Mouse (Mus musculus) liver, embryonic 14.5 days (tissue): ENCODE results near the gene Tpst2. TPM values are rescaled to one million over a fixed set of nuclear protein-coding genes. Genes with fewer than 3 reads are reported as not detected.

Experiments
- ATAC-seq: fragments of 200-750 bp; cut with Nextera tagmentation; 2 replicates; pipeline ENCODE4 v1.8.0; 2017; ENCODE audit warnings: moderate number of reproducible peaks, mild to moderate bottlenecking, moderate library complexity; ENCODE audit not compliant: insufficient read depth
- DNase-seq, 3 experiments: peaks; one replicate each; pipeline ENCODE4 v3.0.0-alpha.2; 2012 to 2013; ENCODE audit warnings: low read depth in 3 of 3, low spot score in 3 of 3
- H3K27ac ChIP-seq: fragments of 300-500 bp; sonication (generic); 2 replicates; pipeline ENCODE4 v1.5.1; 2014; ENCODE audit warnings: moderate library complexity, mild to moderate bottlenecking, control low read depth, inconsistent platforms
- H3K27me3 ChIP-seq: fragments of 300-500 bp; sonication (generic); 2 replicates; pipeline ENCODE4 v1.6.1; 2014; ENCODE audit warnings: mild to moderate bottlenecking, low read length, moderate library complexity; ENCODE audit not compliant: control insufficient read depth, insufficient read depth
- H3K36me3 ChIP-seq: fragments of 300-500 bp; sonication (generic); replicated peaks from 2 replicates; pipeline ENCODE4 v1.6.1; 2014; ENCODE audit warnings: low read depth; ENCODE audit not compliant: control insufficient read depth, insufficient read depth
- H3K4me1 ChIP-seq, 2 experiments: fragments of 200-500 bp in 1 of 2; fragments of 300-500 bp in 1 of 2; sonication (generic) in 1 of 2; replicated peaks; 2 replicates each; pipeline ENCODE4 v1.6.1; 2012 to 2014; ENCODE audit warnings: antibody characterized with exemption in 1 of 2, inconsistent platforms in 1 of 2, low read length in 1 of 2; ENCODE audit not compliant: control insufficient read depth in 2 of 2, insufficient read depth in 2 of 2
- H3K4me2 ChIP-seq: fragments of 300-500 bp; sonication (generic); 2 replicates; pipeline ENCODE4 v1.6.1; 2014; ENCODE audit warnings: low read depth, mild to moderate bottlenecking, control low read depth, moderate library complexity
- H3K4me3 ChIP-seq, 2 experiments: fragments of 200-500 bp in 1 of 2; fragments of 300-500 bp in 1 of 2; sonication (generic) in 1 of 2; 2 replicates each; pipeline ENCODE4 v1.5.1; 2012 to 2014; ENCODE audit warnings: low read depth in 2 of 2, low read length in 2 of 2, mild to moderate bottlenecking in 2 of 2, control low read depth in 1 of 2, inconsistent platforms in 1 of 2, moderate library complexity in 1 of 2; ENCODE audit not compliant: insufficient read depth in 1 of 2
- H3K9ac ChIP-seq: fragments of 300-500 bp; sonication (generic); replicated peaks from 2 replicates; pipeline ENCODE4 v1.6.1; 2014; ENCODE audit warnings: mild to moderate bottlenecking, control low read depth, moderate library complexity
- H3K9me3 ChIP-seq: fragments of 300-500 bp; sonication (generic); 2 replicates; pipeline ENCODE4 v1.6.1; 2016; ENCODE audit warnings: low read length, mixed read lengths; ENCODE audit not compliant: control insufficient read depth
- CTCF ChIP-seq: IDR thresholded peaks from 2 replicates; pipeline ENCODE4 v1.5.1; 2016; ENCODE audit warnings: antibody characterized with exemption, low read depth, control low read depth
- EP300 ChIP-seq: IDR thresholded peaks from 2 replicates; pipeline ENCODE4 v1.6.1; 2016; ENCODE audit warnings: antibody characterized with exemption, low read depth
- WGBS: fragments of 180-500 bp; shearing (Covaris S2); extraction: QIAGEN DNeasy Blood & Tissue Kit; methylation state at CpG from one replicate; pipeline ENCODE4 v1.1.7; 2014; ENCODE audit not compliant: insufficient replicate concordance; 5-methylcytosine and 5-hydroxymethylcytosine counted together
- polyA plus RNA-seq, 2 experiments: library from polyadenylated mRNA; depleted of rRNA in 1 of 2; stranded (reverse) in 1 of 2; unstranded in 1 of 2; fragments of >200 nt; fragmentation: Nextera tagmentation in 1 of 2; extraction: Ambion mirVana in 1 of 2; gene quantifications; 2 replicates each; pipeline versions ENCODE4 v1.2.1 to v1.2.3; 2012 to 2014

Gene Tpst2
- polyA plus RNA-seq, 2 experiments, result 17.2 to 30.9 TPM

GRCm38 (mm10) chr5:112285548-112286085 is 9.1 kb downstream of the Tpst2 start:
- Histone ChIP-seq H3K27me3 (no peaks in the 10 kb centered on the region), H3K9ac (no peak overlapping the region), H3K4me2 (no peak overlapping the region), H3K4me1 (peaks cover 7 to 60% of the 10 kb centered on the region in 2 experiments; a peak in 3 of 4 replicates), H3K27ac (no peak overlapping the region), H3K4me3 (no peak overlapping the region), H3K36me3 (no peaks in the 10 kb centered on the region), H3K9me3 (no peaks in the 10 kb centered on the region)
- DNase-seq, result no peak
- WGBS, result 64% methylated on average over 7 of the region's 7 CpGs
- TF ChIP-seq CTCF, result no peak
- no peak for TF ChIP-seq EP300
- ATAC-seq, result no peak

- no peaks in the 10 kb centered on the region for H3K27me3 ChIP-seq
- H3K4me2 ChIP-seq, result no peak overlapping the region
- H3K9ac ChIP-seq, result no peak overlapping the region
- 35% methylated on average over 2 of the region's 2 CpGs for WGBS
- no peak overlapping the region for H3K4me3 ChIP-seq
- no peak for ATAC-seq
- peaks cover 7 to 55% of the 10 kb centered on the region in 2 experiments; a peak in 3 of 4 replicates for H3K4me1 ChIP-seq
- no peak overlapping the region for H3K27ac ChIP-seq
- no peak for TF ChIP-seq CTCF
- no peak for TF ChIP-seq EP300
- no peaks in the 10 kb centered on the region for H3K36me3 ChIP-seq
- H3K9me3 ChIP-seq, result no peaks in the 10 kb centered on the region
- DNase-seq, result no peak
Measured at GRCm38 (mm10) chr5:112286608-112286983, 10.1 kb downstream of the Tpst2 start.

- Histone ChIP-seq H3K36me3 (no peaks in the 10 kb centered on the region), H3K9ac (no peak overlapping the region), H3K4me2 (0 out of 2 replicates have a peak overlapping the region, but pooled peaks have one; percentile 13), H3K9me3 (no peaks in the 10 kb centered on the region), H3K27ac (no peak overlapping the region), H3K4me1 (peaks cover 7 to 50% of the 10 kb centered on the region in 2 experiments; a peak in 3 of 4 replicates), H3K27me3 (no peaks in the 10 kb centered on the region), H3K4me3 (no peak overlapping the region)
- 14% methylated on average over 11 of the region's 11 CpGs for WGBS
- ATAC-seq (0 out of 2 replicates have a peak, but pooled peaks have one; percentile 11), DNase-seq (no peak)
- TF ChIP-seq EP300 (no peak), CTCF (no peak)
Measured at GRCm38 (mm10) chr5:112286984-112287641, 10.6 kb downstream of the Tpst2 start.

GRCm38 (mm10) chr5:112287652-112288051 is 11.2 kb downstream of the Tpst2 start:
- DNase-seq (no peak), ATAC-seq (no peak; the same call in 1 of the 2 replicates)
- Histone ChIP-seq H3K4me2 (no peak overlapping the region), H3K27me3 (no peaks in the 10 kb centered on the region), H3K9me3 (no peaks in the 10 kb centered on the region), H3K4me1 (peaks cover 7 to 46% of the 10 kb centered on the region in 2 experiments; a peak in 3 of 4 replicates), H3K9ac (0 out of 2 replicates have a peak overlapping the region, but pooled peaks have one; percentile 18), H3K27ac (no peak overlapping the region), H3K36me3 (no peaks in the 10 kb centered on the region), H3K4me3 (no peak overlapping the region)
- WGBS, result 73% methylated on average over 2 of the region's 2 CpGs
- no peak for TF ChIP-seq CTCF
- TF ChIP-seq EP300, result no peak

GRCm38 (mm10) chr5:112288193-112289141 is 12.0 kb downstream of the Tpst2 start:
- DNase-seq (no peak), ATAC-seq (no peak)
- no peak overlapping the region for H3K27ac ChIP-seq
- no peak overlapping the region for H3K4me2 ChIP-seq
- H3K9me3 ChIP-seq, result no peaks in the 10 kb centered on the region
- no peak overlapping the region for H3K9ac ChIP-seq
- H3K4me1 ChIP-seq, result peaks cover 7 to 40% of the 10 kb centered on the region in 2 experiments; a peak in 3 of 4 replicates
- WGBS, result 57% methylated on average over 9 of the region's 9 CpGs
- no peaks in the 10 kb centered on the region for H3K36me3 ChIP-seq
- H3K4me3 ChIP-seq, result no peak overlapping the region
- H3K27me3 ChIP-seq, result no peaks in the 10 kb centered on the region
- TF ChIP-seq EP300 (no peak), CTCF (no peak)
